Mouse (Mus musculus) forebrain, embryonic 12.5 days (tissue): Measurements from ENCODE around the gene Nox3. TPM values are rescaled to one million over a fixed set of nuclear protein-coding genes. Genes with fewer than 3 reads are reported as not detected.
A peak's percentile ranks its signal among the peaks of the same experiment; 100 is the strongest.

ENCODE experiments used
- ATAC-seq: fragments of 200-750 bp; cut with Nextera tagmentation; 2 replicates; pipeline ENCODE4 v1.8.0; 2017; ENCODE audit warnings: moderate TSS enrichment; ENCODE audit not compliant: low FRiP score
- H3K27ac ChIP-seq: fragments of 300-500 bp; sonication (generic); 2 replicates; pipeline ENCODE4 v1.5.1; 2016; ENCODE audit warnings: mild to moderate bottlenecking
- H3K27me3 ChIP-seq: fragments of 300-500 bp; sonication (generic); 2 replicates; pipeline ENCODE4 v1.6.1; 2016; ENCODE audit warnings: mild to moderate bottlenecking
- H3K36me3 ChIP-seq: fragments of 300-500 bp; sonication (generic); replicated peaks from 2 replicates; pipeline ENCODE4 v1.6.1; 2016; ENCODE audit warnings: mild to moderate bottlenecking
- H3K4me1 ChIP-seq: fragments of 300-500 bp; sonication (generic); 2 replicates; pipeline ENCODE4 v1.6.1; 2016
- H3K4me2 ChIP-seq: fragments of 300-500 bp; sonication (generic); 2 replicates; pipeline ENCODE4 v1.6.1; 2016; ENCODE audit warnings: mild to moderate bottlenecking, moderate library complexity
- H3K4me3 ChIP-seq: fragments of 300-500 bp; sonication (generic); replicated peaks from 2 replicates; pipeline ENCODE4 v1.5.1; 2016; ENCODE audit warnings: mild to moderate bottlenecking
- H3K9ac ChIP-seq: fragments of 300-500 bp; sonication (generic); 2 replicates; pipeline ENCODE4 v1.6.1; 2016; ENCODE audit warnings: mild to moderate bottlenecking
- H3K9me3 ChIP-seq: fragments of 300-500 bp; sonication (generic); 2 replicates; pipeline ENCODE4 v1.6.1; 2016
- WGBS: fragments of 180-500 bp; shearing (Covaris S2); methylation state at CpG from one replicate; pipeline ENCODE4 v1.1.7; 2016; 5-methylcytosine and 5-hydroxymethylcytosine counted together
- polyA plus RNA-seq: library from polyadenylated mRNA; unstranded; fragments of >200 nt; fragmentation: Nextera tagmentation; extraction: Ambion mirVana; gene quantifications from 2 replicates; pipeline ENCODE4 v1.2.1, GENCODE M21; 2016

The Nox3 gene
- polyA plus RNA-seq, 1 experiment from 2014 or later = not detected

GRCm38 (mm10) chr17:3650377-3650776 is 45.7 kb downstream of the Nox3 start:
- H3K27ac ChIP-seq = no peak overlapping the region
- 24% methylated on average over 3 of the region's 3 CpGs for WGBS
- H3K9me3 ChIP-seq = no peaks in the 10 kb centered on the region
- H3K27me3 ChIP-seq = no peaks in the 10 kb centered on the region
- no peak for ATAC-seq
- peaks cover 4% of the 10 kb centered on the region for H3K4me1 ChIP-seq
- no peak overlapping the region for H3K9ac ChIP-seq
- H3K4me2 ChIP-seq = no peak overlapping the region
- H3K36me3 ChIP-seq = no peaks in the 10 kb centered on the region
- H3K4me3 ChIP-seq = no peak overlapping the region

GRCm38 (mm10) chr17:3643582-3643981 is 52.5 kb downstream of the Nox3 start:
- Histone ChIP-seq H3K4me3 (no peak overlapping the region), H3K4me1 (peaks cover 10% of the 10 kb centered on the region), H3K27me3 (no peaks in the 10 kb centered on the region), H3K36me3 (no peaks in the 10 kb centered on the region), H3K9me3 (no peaks in the 10 kb centered on the region), H3K9ac (no peak overlapping the region), H3K27ac (no peak overlapping the region), H3K4me2 (no peak overlapping the region)
- ATAC-seq = no peak
- 85% methylated on average over 2 of the region's 2 CpGs for WGBS

- no peak overlapping the region for H3K4me3 ChIP-seq
- no peaks in the 10 kb centered on the region for H3K9me3 ChIP-seq
- H3K4me1 ChIP-seq = peaks cover 10% of the 10 kb centered on the region
- H3K36me3 ChIP-seq = no peaks in the 10 kb centered on the region
- WGBS = 17% methylated on average over 5 of the region's 5 CpGs
- no peak for ATAC-seq
- 0 out of 2 replicates have a peak, but pooled peaks cover 3% of the 10 kb centered on the region for H3K27me3 ChIP-seq
- no peak overlapping the region for H3K27ac ChIP-seq
- H3K4me2 ChIP-seq = no peak overlapping the region
- H3K9ac ChIP-seq = no peak overlapping the region
Observed at GRCm38 (mm10) chr17:3641456-3641855, 54.6 kb downstream of the Nox3 start.

GRCm38 (mm10) chr17:3638757-3639156 is 57.3 kb downstream of the Nox3 start:
- H3K9me3 ChIP-seq = no peaks in the 10 kb centered on the region

GRCm38 (mm10) chr17:3632501-3632900 is 63.6 kb downstream of the Nox3 start:
- ATAC-seq = no peak
- H3K27ac ChIP-seq = no peak overlapping the region
- H3K27me3 ChIP-seq = 0 out of 2 replicates have a peak, but pooled peaks cover 3% of the 10 kb centered on the region
- H3K4me1 ChIP-seq = no peaks in the 10 kb centered on the region
- no peak overlapping the region for H3K4me2 ChIP-seq
- 63% methylated on average over 3 of the region's 3 CpGs for WGBS
- no peak overlapping the region for H3K9ac ChIP-seq
- H3K4me3 ChIP-seq = no peak overlapping the region
- no peaks in the 10 kb centered on the region for H3K36me3 ChIP-seq
- no peaks in the 10 kb centered on the region for H3K9me3 ChIP-seq

More at GRCm38 (mm10) chr17:3638757-3639156, 57.3 kb downstream of the Nox3 start:
- WGBS = 65% methylated on average over 3 of the region's 3 CpGs
- Histone ChIP-seq H3K4me1 (peaks cover 10% of the 10 kb centered on the region), H3K4me2 (no peak overlapping the region), H3K27ac (no peak overlapping the region), H3K36me3 (no peaks in the 10 kb centered on the region), H3K4me3 (no peak overlapping the region), H3K27me3 (0 out of 2 replicates have a peak, but pooled peaks cover 3% of the 10 kb centered on the region), H3K9ac (no peak overlapping the region)
- no peak for ATAC-seq

GRCm38 (mm10) chr17:3616329-3617216 is 79.5 kb downstream of the Nox3 start:
- ATAC-seq = no peak
- no peak overlapping the region for H3K4me3 ChIP-seq
- H3K9ac ChIP-seq = no peak overlapping the region
- WGBS = 72% methylated on average over 7 of the region's 7 CpGs
- H3K27me3 ChIP-seq = peaks cover 6% of the 10 kb centered on the region; the same call in 1 of the 2 replicates
- H3K4me1 ChIP-seq = peaks cover 3% of the 10 kb centered on the region; the same call in 1 of the 2 replicates
- no peaks in the 10 kb centered on the region for H3K9me3 ChIP-seq
- no peaks in the 10 kb centered on the region for H3K36me3 ChIP-seq
- H3K27ac ChIP-seq = no peak overlapping the region
- no peak overlapping the region for H3K4me2 ChIP-seq

- Histone ChIP-seq H3K9ac (no peak overlapping the region), H3K4me1 (peaks cover 10% of the 10 kb centered on the region; the same call in 1 of the 2 replicates), H3K27ac (no peak overlapping the region), H3K4me3 (no peak overlapping the region), H3K36me3 (no peaks in the 10 kb centered on the region), H3K27me3 (peaks cover 7% of the 10 kb centered on the region; the same call in 1 of the 2 replicates), H3K4me2 (no peak overlapping the region), H3K9me3 (no peaks in the 10 kb centered on the region)
- 87% methylated on average over 1 of the region's 1 CpGs for WGBS
- no peak for ATAC-seq
Observed at GRCm38 (mm10) chr17:3615553-3615952, 80.5 kb downstream of the Nox3 start.

- H3K9ac ChIP-seq = no peak overlapping the region
- no peaks in the 10 kb centered on the region for H3K36me3 ChIP-seq
- H3K4me3 ChIP-seq = no peak overlapping the region
- peaks cover 10% of the 10 kb centered on the region; the same call in 1 of the 2 replicates for H3K4me1 ChIP-seq
- H3K27ac ChIP-seq = peak overlapping the region; percentile 59
- peaks cover 7% of the 10 kb centered on the region; the same call in 1 of the 2 replicates for H3K27me3 ChIP-seq
- no peaks in the 10 kb centered on the region for H3K9me3 ChIP-seq
- no peak overlapping the region for H3K4me2 ChIP-seq
- ATAC-seq = no peak; the same call in 1 of the 2 replicates
- 88% methylated on average over 5 of the region's 5 CpGs for WGBS
Observed at GRCm38 (mm10) chr17:3611781-3612075, 84.3 kb downstream of the Nox3 start.

- no peaks in the 10 kb centered on the region for H3K9me3 ChIP-seq
- WGBS = 16% methylated on average over 21 of the region's 21 CpGs
- peaks cover 7% of the 10 kb centered on the region; the same call in 1 of the 2 replicates for H3K27me3 ChIP-seq
- peak overlapping the region; percentile 44; the same call in 1 of the 2 replicates for H3K9ac ChIP-seq
- H3K36me3 ChIP-seq = no peaks in the 10 kb centered on the region
- ATAC-seq = peak; percentile 69; the same call in 1 of the 2 replicates
- peaks cover 10% of the 10 kb centered on the region; the same call in 1 of the 2 replicates for H3K4me1 ChIP-seq
- H3K27ac ChIP-seq = peak overlapping the region; percentile 59
- peak overlapping the region; percentile 54 for H3K4me2 ChIP-seq
- H3K4me3 ChIP-seq = peak overlapping the region; percentile 28
Observed at GRCm38 (mm10) chr17:3610928-3611780, 84.9 kb downstream of the Nox3 start.

GRCm38 (mm10) chr17:3610307-3610754 is 85.7 kb downstream of the Nox3 start:
- peak overlapping the region; percentile 54 for H3K4me2 ChIP-seq
- no peaks in the 10 kb centered on the region for H3K36me3 ChIP-seq
- H3K9ac ChIP-seq = no peak overlapping the region
- H3K4me3 ChIP-seq = no peak overlapping the region
- peaks cover 10% of the 10 kb centered on the region; the same call in 1 of the 2 replicates for H3K4me1 ChIP-seq
- 44% methylated on average over 7 of the region's 7 CpGs for WGBS
- H3K27ac ChIP-seq = peak overlapping the region; percentile 42; the same call in 1 of the 2 replicates
- ATAC-seq = no peak; the same call in 1 of the 2 replicates
- H3K9me3 ChIP-seq = no peaks in the 10 kb centered on the region
- peaks cover 7% of the 10 kb centered on the region; the same call in 1 of the 2 replicates for H3K27me3 ChIP-seq

- 93% methylated on average over 6 of the region's 6 CpGs for WGBS
- Histone ChIP-seq H3K9me3 (no peaks in the 10 kb centered on the region), H3K27ac (no peak overlapping the region), H3K36me3 (no peaks in the 10 kb centered on the region), H3K9ac (no peak overlapping the region), H3K4me1 (no peaks in the 10 kb centered on the region), H3K27me3 (no peaks in the 10 kb centered on the region), H3K4me3 (no peak overlapping the region), H3K4me2 (no peak overlapping the region)
- ATAC-seq = no peak
Observed at GRCm38 (mm10) chr17:3602954-3603672, 92.9 kb downstream of the Nox3 start.
